Mouse (Mus musculus) intestine, postnatal 0 days (tissue): ENCODE measurements around the gene Sigmar1. TPM values are rescaled to one million over a fixed set of nuclear protein-coding genes. Genes with fewer than 3 reads are reported as not detected.
"Not testable (repeated sequence)": the region's sequence is repeated elsewhere in the genome, so short reads cannot be mapped to it uniquely, and the experiment has no call there.

Source experiments
- ATAC-seq: fragments of 200-750 bp; cut with Nextera tagmentation; 2 replicates; pipeline ENCODE4 v1.8.0; 2017; ENCODE audit warnings: mild to moderate bottlenecking, moderate TSS enrichment, moderate library complexity
- H3K27ac ChIP-seq: fragments of 300-500 bp; sonication (generic); 2 replicates; pipeline ENCODE4 v1.5.1; 2014; ENCODE audit warnings: mild to moderate bottlenecking, low read depth, low read length, moderate library complexity
- H3K27me3 ChIP-seq: fragments of 300-500 bp; sonication (generic); replicated peaks from 2 replicates; pipeline ENCODE4 v1.6.1; 2014; ENCODE audit warnings: low read length, mixed read lengths; ENCODE audit not compliant: control insufficient read depth, insufficient read depth
- H3K36me3 ChIP-seq: fragments of 300-500 bp; sonication (generic); 2 replicates; pipeline ENCODE4 v1.6.1; 2014; ENCODE audit warnings: mild to moderate bottlenecking, moderate library complexity; ENCODE audit not compliant: control insufficient read depth, insufficient read depth
- H3K4me1 ChIP-seq: fragments of 300-500 bp; sonication (generic); replicated peaks from 2 replicates; pipeline ENCODE4 v1.6.1; 2014; ENCODE audit warnings: antibody characterized with exemption, low read length, mixed read lengths; ENCODE audit not compliant: control insufficient read depth, insufficient read depth
- H3K4me2 ChIP-seq: fragments of 300-500 bp; sonication (generic); replicated peaks from 2 replicates; pipeline ENCODE4 v1.6.1; 2014; ENCODE audit warnings: low read depth, mild to moderate bottlenecking, moderate library complexity
- H3K4me3 ChIP-seq: fragments of 300-500 bp; sonication (generic); 2 replicates; pipeline ENCODE4 v1.5.1; 2014; ENCODE audit warnings: low read depth, low read length
- H3K9ac ChIP-seq: fragments of 300-500 bp; sonication (generic); 2 replicates; pipeline ENCODE4 v1.6.1; 2014; ENCODE audit warnings: mild to moderate bottlenecking, low read depth, low read length
- H3K9me3 ChIP-seq: fragments of 300-500 bp; sonication (generic); 2 replicates; pipeline ENCODE4 v1.6.1; 2016; ENCODE audit warnings: mixed run types; ENCODE audit not compliant: control insufficient read depth
- CTCF ChIP-seq: sonication (generic); IDR thresholded peaks from 2 replicates; pipeline ENCODE4 v1.5.1; 2016; ENCODE audit warnings: low read depth, mild to moderate bottlenecking, control low read depth, antibody characterized with exemption, moderate library complexity
- WGBS: fragments of 180-500 bp; shearing (Covaris S2); extraction: QIAGEN DNeasy Blood & Tissue Kit; methylation state at CpG from one replicate; pipeline ENCODE4 v1.1.7; 2014; 5-methylcytosine and 5-hydroxymethylcytosine counted together
- polyA plus RNA-seq: library from polyadenylated mRNA; unstranded; fragments of >200 nt; fragmentation: Nextera tagmentation; extraction: Ambion mirVana; gene quantifications from 2 replicates; pipeline ENCODE4 v1.2.1, GENCODE M21; 2015

Gene Sigmar1
- polyA plus RNA-seq, 1 experiment from 2014 or later, result 50.6 TPM

GRCm38 (mm10) chr4:41705922-41706754 lies 49.8 kb downstream of the Sigmar1 start:
- H3K9me3 ChIP-seq, result no peaks in the 10 kb centered on the region
- H3K4me3 ChIP-seq, result no peak overlapping the region
- no peak overlapping the region for H3K4me2 ChIP-seq
- no peaks in the 10 kb centered on the region for H3K36me3 ChIP-seq
- WGBS, result 63% methylated on average over 19 of the region's 19 CpGs
- TF ChIP-seq CTCF, result no peak
- H3K9ac ChIP-seq, result no peak overlapping the region
- no peak overlapping the region for H3K27ac ChIP-seq
- ATAC-seq, result no peak
- H3K4me1 ChIP-seq, result no peaks in the 10 kb centered on the region
- no peaks in the 10 kb centered on the region for H3K27me3 ChIP-seq

GRCm38 (mm10) chr4:41704651-41705050 lies 51.3 kb downstream of the Sigmar1 start:
- no peak for ATAC-seq
- no peak for TF ChIP-seq CTCF
- Histone ChIP-seq H3K27ac (no peak overlapping the region), H3K4me2 (no peak overlapping the region), H3K27me3 (no peaks in the 10 kb centered on the region), H3K4me1 (no peaks in the 10 kb centered on the region), H3K9me3 (no peaks in the 10 kb centered on the region), H3K4me3 (no peak overlapping the region), H3K36me3 (no peaks in the 10 kb centered on the region), H3K9ac (no peak overlapping the region)
- 4% methylated on average over 5 of the region's 5 CpGs for WGBS

DNA sequence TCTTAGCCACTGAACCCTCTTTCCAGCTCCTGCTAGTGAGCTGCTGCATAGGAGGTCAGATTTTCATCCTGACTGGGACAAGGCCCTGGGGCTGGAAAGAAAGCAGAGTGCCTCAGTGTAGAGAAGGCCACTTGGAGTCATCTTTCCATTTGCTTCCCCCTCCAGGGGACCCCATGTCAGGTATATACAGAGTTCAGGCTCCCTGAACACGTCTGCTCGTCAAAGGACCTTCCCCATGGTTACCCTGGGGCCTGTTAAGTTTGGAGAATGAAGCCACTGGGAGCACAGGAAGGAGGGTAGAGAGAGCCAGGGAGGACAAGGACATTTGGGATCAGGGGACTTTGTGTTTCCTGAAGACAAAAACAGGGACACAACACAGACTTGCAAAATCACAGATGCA lies 53.7 kb downstream of the Sigmar1 start:
- H3K27me3 ChIP-seq, ATAC-seq, H3K27ac ChIP-seq, H3K4me3 ChIP-seq, H3K4me1 ChIP-seq, H3K36me3 ChIP-seq, H3K4me2 ChIP-seq, H3K9me3 ChIP-seq, H3K9ac ChIP-seq: not testable (repeated sequence)
- 74% methylated on average over 2 of the region's 2 CpGs for WGBS

- 80% methylated on average over 2 of the region's 8 CpGs for WGBS
- H3K4me3 ChIP-seq, ATAC-seq: not testable (repeated sequence)
Observed at GRCm38 (mm10) chr4:41700224-41700623, 55.7 kb downstream of the Sigmar1 start.

DNA sequence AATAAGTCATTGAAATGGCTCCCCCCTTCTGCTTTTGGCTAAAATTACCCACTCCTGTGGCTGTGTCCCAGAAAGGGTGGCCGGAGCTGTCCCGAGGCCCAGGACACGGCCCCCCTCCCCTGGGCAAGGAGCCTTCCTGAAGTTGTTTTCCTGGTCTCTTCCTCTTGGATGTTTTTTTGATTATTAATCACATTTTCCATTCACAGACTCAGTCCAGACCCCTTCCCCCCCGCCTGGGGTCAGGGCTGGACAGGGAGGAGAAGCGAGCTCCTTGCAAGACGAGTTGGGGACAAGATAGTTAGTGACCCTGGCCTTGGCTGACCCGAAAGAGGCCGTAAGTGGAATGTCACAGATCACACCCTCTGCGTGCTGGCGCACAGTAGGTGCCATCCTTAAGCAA lies 56.2 kb downstream of the Sigmar1 start, which contains the start of gene Il11ra1:
Il11ra1 (plus strand) TSS at position 207 of the 400 bp plus-strand sequence.
- not testable (repeated sequence) for ATAC-seq, H3K36me3 ChIP-seq, H3K9ac ChIP-seq, H3K27me3 ChIP-seq, H3K4me1 ChIP-seq, H3K4me3 ChIP-seq, H3K27ac ChIP-seq, H3K4me2 ChIP-seq, H3K9me3 ChIP-seq
- 80% methylated on average over 8 of the region's 10 CpGs for WGBS

More at GRCm38 (mm10) chr4:41700224-41700623, 55.7 kb downstream of the Sigmar1 start:
- not testable (repeated sequence) for H3K27ac ChIP-seq, H3K9ac ChIP-seq, H3K4me1 ChIP-seq, H3K4me2 ChIP-seq, H3K27me3 ChIP-seq, H3K36me3 ChIP-seq, H3K9me3 ChIP-seq

DNA sequence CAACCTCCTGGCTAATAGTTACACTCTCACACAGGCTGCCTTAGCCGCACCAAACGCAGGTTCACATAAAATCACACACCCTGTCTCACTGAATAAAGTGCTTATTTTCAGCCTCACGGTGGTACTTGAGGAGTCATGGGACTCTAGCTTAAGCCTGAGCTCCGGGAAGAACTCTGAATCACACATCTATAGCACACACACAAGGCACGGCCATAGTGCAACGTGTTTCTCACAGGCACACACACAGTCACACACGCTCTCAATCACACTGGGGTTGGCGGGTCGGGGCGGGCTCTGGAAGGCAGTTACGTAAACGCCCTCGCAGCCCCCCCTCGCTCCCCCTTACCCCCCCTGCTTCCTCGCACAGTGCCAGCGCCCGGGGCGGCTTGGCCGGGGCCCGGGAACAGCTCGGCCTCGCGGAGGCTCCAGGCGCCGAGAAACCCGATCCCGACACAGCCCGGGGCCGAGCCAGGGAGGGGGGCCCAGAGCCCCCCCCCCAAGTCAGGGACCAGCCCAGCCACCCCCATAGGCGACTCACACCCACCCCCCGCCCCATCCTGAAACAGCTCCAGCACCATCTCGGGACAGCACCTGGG lies 57.4 kb downstream of the Sigmar1 start:
- not testable (repeated sequence) for H3K9me3 ChIP-seq, H3K27ac ChIP-seq, H3K4me3 ChIP-seq, H3K36me3 ChIP-seq, H3K4me2 ChIP-seq, H3K4me1 ChIP-seq, H3K27me3 ChIP-seq, H3K9ac ChIP-seq, ATAC-seq
- WGBS, result 14% methylated on average over 15 of the region's 32 CpGs
